Mouse (Mus musculus): ENCODE measurements at regions not wholly inside any gene's neighbourhood (a gene's known extent, or its start where the extent isn't known, plus 50 kb on each side); places are given as distances from the start of the nearest gene placed in this dataset.

DNA sequence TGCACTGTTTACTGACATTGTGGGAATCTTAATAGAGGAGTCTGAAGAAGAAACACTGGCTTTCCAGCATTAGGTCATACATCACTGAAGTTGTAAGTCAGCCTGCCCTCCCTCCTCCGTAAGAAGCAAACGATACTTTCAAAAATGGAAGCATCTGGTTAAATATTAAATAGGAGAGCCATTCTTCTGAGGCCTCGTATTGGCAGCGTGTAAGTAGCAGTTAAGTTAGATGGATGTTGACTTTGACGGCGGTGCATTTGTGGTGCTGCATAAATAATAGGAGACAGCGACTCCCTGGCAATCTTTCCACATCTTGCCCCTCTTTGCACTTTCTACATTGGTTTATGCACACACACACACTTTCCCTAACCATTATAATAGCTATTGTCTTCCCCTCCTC is 217.9 kb upstream of the Bmper start:
- no peak for TF ChIP-seq GATA4 (IDR thresholded peaks at IDR 0.05; ENCODE audit: insufficient replicate concordance, low read length)

- TF ChIP-seq GATA4 (IDR thresholded peaks at IDR 0.05; ENCODE audit: insufficient replicate concordance, low read length): no peak
Observed at GRCm38 (mm10) chr9:23009462-23010183, 213.3 kb upstream of the Bmper start.

GRCm38 (mm10) chr9:23011316-23011959 is 211.4 kb upstream of the Bmper start:
- no peak for TF ChIP-seq GATA4 (IDR thresholded peaks at IDR 0.05; ENCODE audit: insufficient replicate concordance, low read length)

GRCm38 (mm10) chr9:23012130-23012529 is 210.7 kb upstream of the Bmper start:
- TF ChIP-seq GATA4 (IDR thresholded peaks at IDR 0.05; ENCODE audit: insufficient replicate concordance, low read length): no peak

DNA sequence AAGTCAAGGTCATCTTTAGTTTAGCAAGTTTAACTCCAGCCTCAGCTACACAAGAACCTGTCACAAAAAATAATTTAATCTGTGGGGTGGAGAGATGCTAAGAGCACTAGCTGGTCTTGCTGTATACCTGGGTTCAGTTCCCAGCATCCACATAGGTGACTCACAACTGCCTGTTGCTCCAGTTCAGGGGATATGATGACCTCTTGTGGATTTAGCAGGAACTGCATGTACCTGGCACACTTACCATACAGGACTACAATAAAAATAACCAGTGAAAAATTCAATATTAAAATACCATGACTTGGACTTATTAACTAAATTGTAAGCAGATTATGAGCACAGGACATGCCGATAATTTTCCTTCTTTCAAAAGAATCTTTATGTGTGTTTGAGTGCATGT is 206.1 kb upstream of the Bmper start:
- no peak for TF ChIP-seq GATA4 (IDR thresholded peaks at IDR 0.05; ENCODE audit: insufficient replicate concordance, low read length)

DNA sequence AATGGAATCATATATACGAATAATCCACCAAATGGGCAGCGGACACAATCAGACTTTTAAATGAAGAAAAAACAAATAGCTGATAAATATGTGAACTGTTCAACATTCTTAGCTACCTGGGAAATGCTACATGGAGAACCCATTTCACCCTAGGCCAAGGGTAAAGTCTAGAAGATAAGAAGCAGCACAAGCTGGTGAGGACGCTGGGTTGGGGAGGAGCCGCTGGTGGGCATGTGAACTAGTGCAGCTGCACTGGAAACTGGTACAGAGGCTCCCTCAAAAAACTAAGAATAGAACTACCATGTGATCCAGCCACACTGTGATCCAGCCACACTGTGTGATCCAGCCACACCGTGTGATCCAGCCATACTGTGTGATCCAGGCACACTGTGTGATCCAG is 198.8 kb upstream of the Bmper start:
- TF ChIP-seq GATA4 (IDR thresholded peaks at IDR 0.05; ENCODE audit: insufficient replicate concordance, low read length): no peak

- no peak for TF ChIP-seq GATA4 (IDR thresholded peaks at IDR 0.05; ENCODE audit: insufficient replicate concordance, low read length)
Observed at GRCm38 (mm10) chr9:23025247-23025646, 197.6 kb upstream of the Bmper start.

DNA sequence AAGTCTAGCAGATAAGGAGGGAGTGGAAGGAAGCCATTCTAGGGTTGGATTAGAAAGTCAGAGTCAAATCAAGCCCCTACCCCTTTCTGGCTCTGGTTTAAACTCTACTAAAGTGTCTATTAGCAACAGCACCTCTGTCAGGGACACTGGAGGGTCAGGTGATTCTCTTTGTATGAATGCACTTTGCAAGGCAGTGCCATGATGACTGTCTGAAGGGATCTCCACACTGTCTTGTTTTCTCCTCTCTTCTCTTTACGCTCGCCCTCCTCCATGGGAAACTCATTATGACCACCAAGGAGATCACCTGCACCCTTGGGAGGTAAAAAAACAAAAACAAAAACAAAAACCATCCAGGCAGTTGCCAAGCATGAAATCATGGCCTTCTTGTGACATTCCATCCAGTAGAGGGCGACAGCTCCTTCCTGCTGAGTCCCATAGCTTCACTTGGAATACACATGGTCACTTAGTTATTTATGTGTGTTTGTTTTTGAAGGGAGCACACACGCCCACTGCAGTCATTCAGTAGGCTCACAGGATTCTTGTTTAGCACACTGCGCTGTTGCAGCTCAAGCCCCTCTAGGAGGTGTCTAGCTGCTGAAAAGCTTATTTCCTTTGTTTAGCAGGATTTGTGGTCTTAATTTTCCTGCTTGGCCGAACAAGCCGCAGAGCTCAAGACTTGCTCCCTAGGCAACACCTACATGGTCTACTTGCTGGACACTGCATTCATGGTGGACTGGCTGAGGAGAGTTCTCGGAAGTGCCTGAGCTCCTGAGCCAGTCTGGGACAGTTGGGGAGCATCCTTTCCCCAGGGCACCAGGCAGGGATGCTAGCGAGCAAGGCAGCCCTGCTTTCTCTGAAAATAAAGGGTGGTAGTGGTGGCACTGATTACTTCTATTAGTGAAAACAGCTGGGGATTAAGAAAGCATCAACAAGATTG is 195.2 kb upstream of the Bmper start:
- no peak for TF ChIP-seq GATA4 (IDR thresholded peaks at IDR 0.05; ENCODE audit: insufficient replicate concordance, low read length)

- no peak for TF ChIP-seq GATA4 (IDR thresholded peaks at IDR 0.05; ENCODE audit: insufficient replicate concordance, low read length)
Observed at GRCm38 (mm10) chr9:23029421-23029820, 193.5 kb upstream of the Bmper start.

GRCm38 (mm10) chr9:23030138-23030537 is 192.7 kb upstream of the Bmper start:
- TF ChIP-seq GATA4 (IDR thresholded peaks at IDR 0.05; ENCODE audit: insufficient replicate concordance, low read length): peak; percentile 42; the same call in 1 of the 2 replicates

- peak; percentile 34; the same call in 1 of the 2 replicates for TF ChIP-seq GATA4 (IDR thresholded peaks at IDR 0.05; ENCODE audit: insufficient replicate concordance, low read length)
Observed at GRCm38 (mm10) chr9:23030546-23030945, 192.3 kb upstream of the Bmper start.

- TF ChIP-seq GATA4 (IDR thresholded peaks at IDR 0.05; ENCODE audit: insufficient replicate concordance, low read length): no peak
Observed at GRCm38 (mm10) chr9:23031916-23032315, 191.0 kb upstream of the Bmper start.

DNA sequence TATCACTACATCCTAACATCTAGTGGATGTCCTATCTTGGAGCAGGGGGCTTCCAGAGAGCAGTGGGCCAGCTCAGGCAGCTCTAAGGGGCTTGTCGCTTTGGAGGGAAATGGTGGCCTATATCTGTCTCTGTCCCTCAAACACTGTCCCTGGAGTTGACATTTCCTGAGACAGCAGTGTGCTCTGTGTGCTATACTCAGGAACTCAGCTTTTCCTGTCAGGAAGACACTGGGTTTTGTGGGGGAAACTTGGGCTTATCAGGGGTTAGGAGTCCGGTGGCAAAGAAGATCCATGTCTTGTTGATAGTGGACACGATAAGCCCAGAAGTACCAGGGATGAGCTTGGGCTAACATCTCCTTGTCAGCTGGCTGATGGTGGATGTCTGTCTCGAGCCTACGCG is 187.6 kb upstream of the Bmper start:
- TF ChIP-seq GATA4 (IDR thresholded peaks at IDR 0.05; ENCODE audit: insufficient replicate concordance, low read length): peak; percentile 80; the same call in 1 of the 2 replicates

- no peak for TF ChIP-seq GATA4 (IDR thresholded peaks at IDR 0.05; ENCODE audit: insufficient replicate concordance, low read length)
Observed at GRCm38 (mm10) chr9:23035901-23036610, 186.8 kb upstream of the Bmper start.

DNA sequence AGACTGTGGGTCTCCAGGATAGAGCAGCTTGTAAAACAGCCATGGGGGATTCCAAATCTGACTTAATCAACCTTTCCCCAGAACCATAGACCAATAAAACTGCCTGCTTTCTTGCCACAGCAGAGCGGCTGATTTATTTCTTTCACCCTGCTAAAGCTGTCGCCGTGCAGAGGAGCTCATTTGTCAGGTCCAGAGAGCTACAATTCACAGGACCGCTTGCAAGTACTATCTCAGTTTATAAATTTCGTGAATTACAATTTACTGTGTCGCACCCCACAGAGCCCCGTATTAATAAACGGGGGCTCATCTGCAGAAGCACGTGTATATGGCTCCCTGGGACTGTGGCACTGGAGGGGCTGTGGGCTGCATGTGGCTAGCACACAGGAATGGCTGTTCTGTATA is 185.4 kb upstream of the Bmper start:
- no peak for TF ChIP-seq GATA4 (IDR thresholded peaks at IDR 0.05; ENCODE audit: insufficient replicate concordance, low read length)

All from liver, adult (tissue).